Mouse (Mus musculus): Measurements from ENCODE around the gene Gm21083.
"Not testable (repeated sequence)": the region's sequence is repeated elsewhere in the genome, so short reads cannot be mapped to it uniquely, and the experiment has no call there.

GRCm38 (mm10) chr5:15529122-15529521 is 48.0 kb upstream of the Gm21083 start, which contains the start of gene Gm21190:
- not testable (repeated sequence) for TF ChIP-seq GATA1, TAL1 (IDR thresholded peaks at IDR 0.05; ENCODE audit: low read length)

Measured in erythroblast, embryonic 14.5 days (primary cell).